Mouse (Mus musculus) forebrain, embryonic 12.5 days (tissue): ENCODE measurements around the gene Coro7. TPM values are rescaled to one million over a fixed set of nuclear protein-coding genes. Genes with fewer than 3 reads are reported as not detected.

Source experiments
- ATAC-seq: fragments of 200-750 bp; cut with Nextera tagmentation; 2 replicates; pipeline ENCODE4 v1.8.0; 2017; ENCODE audit warnings: moderate TSS enrichment; ENCODE audit not compliant: low FRiP score
- H3K27ac ChIP-seq: fragments of 300-500 bp; sonication (generic); 2 replicates; pipeline ENCODE4 v1.5.1; 2016; ENCODE audit warnings: mild to moderate bottlenecking
- H3K27me3 ChIP-seq: fragments of 300-500 bp; sonication (generic); 2 replicates; pipeline ENCODE4 v1.6.1; 2016; ENCODE audit warnings: mild to moderate bottlenecking
- H3K36me3 ChIP-seq: fragments of 300-500 bp; sonication (generic); replicated peaks from 2 replicates; pipeline ENCODE4 v1.6.1; 2016; ENCODE audit warnings: mild to moderate bottlenecking
- H3K4me1 ChIP-seq: fragments of 300-500 bp; sonication (generic); 2 replicates; pipeline ENCODE4 v1.6.1; 2016
- H3K4me2 ChIP-seq: fragments of 300-500 bp; sonication (generic); 2 replicates; pipeline ENCODE4 v1.6.1; 2016; ENCODE audit warnings: mild to moderate bottlenecking, moderate library complexity
- H3K4me3 ChIP-seq: fragments of 300-500 bp; sonication (generic); replicated peaks from 2 replicates; pipeline ENCODE4 v1.5.1; 2016; ENCODE audit warnings: mild to moderate bottlenecking
- H3K9ac ChIP-seq: fragments of 300-500 bp; sonication (generic); 2 replicates; pipeline ENCODE4 v1.6.1; 2016; ENCODE audit warnings: mild to moderate bottlenecking
- H3K9me3 ChIP-seq: fragments of 300-500 bp; sonication (generic); 2 replicates; pipeline ENCODE4 v1.6.1; 2016
- WGBS: fragments of 180-500 bp; shearing (Covaris S2); methylation state at CpG from one replicate; pipeline ENCODE4 v1.1.7; 2016; 5-methylcytosine and 5-hydroxymethylcytosine counted together
- polyA plus RNA-seq: library from polyadenylated mRNA; unstranded; fragments of >200 nt; fragmentation: Nextera tagmentation; extraction: Ambion mirVana; gene quantifications from 2 replicates; pipeline ENCODE4 v1.2.1, GENCODE M21; 2016

The Coro7 gene
- polyA plus RNA-seq, 1 experiment from 2014 or later, result 18.5 TPM

- peaks cover 14% of the 10 kb centered on the region for H3K4me1 ChIP-seq
These were observed 2.7 kb downstream of the Coro7 start for GRCm38 (mm10) chr16:4676836-4677235.

GRCm38 (mm10) chr16:4674091-4674490, 5.5 kb downstream of the Coro7 start:
- H3K36me3 ChIP-seq, result peaks cover 14% of the 10 kb centered on the region
- peaks cover 13% of the 10 kb centered on the region for H3K4me1 ChIP-seq
- no peak overlapping the region for H3K9ac ChIP-seq
- H3K27me3 ChIP-seq, result no peaks in the 10 kb centered on the region
- no peak overlapping the region for H3K4me3 ChIP-seq
- H3K4me2 ChIP-seq, result no peak overlapping the region
- no peak for ATAC-seq
- H3K27ac ChIP-seq, result no peak overlapping the region
- no peaks in the 10 kb centered on the region for H3K9me3 ChIP-seq
- 91% methylated on average over 4 of the region's 4 CpGs for WGBS

More at GRCm38 (mm10) chr16:4676836-4677235, 2.7 kb downstream of the Coro7 start:
- 90% methylated on average over 5 of the region's 5 CpGs for WGBS
- Histone ChIP-seq H3K4me2 (no peak overlapping the region), H3K9ac (no peak overlapping the region), H3K4me3 (no peak overlapping the region), H3K27ac (no peak overlapping the region), H3K9me3 (no peaks in the 10 kb centered on the region), H3K36me3 (0 out of 2 replicates have a peak, but pooled peaks cover 7% of the 10 kb centered on the region), H3K27me3 (no peaks in the 10 kb centered on the region)
- no peak for ATAC-seq

- WGBS, result 82% methylated on average over 5 of the region's 5 CpGs
- Histone ChIP-seq H3K9ac (no peak overlapping the region), H3K27me3 (no peaks in the 10 kb centered on the region), H3K4me3 (no peak overlapping the region), H3K4me2 (no peak overlapping the region), H3K36me3 (peaks cover 23% of the 10 kb centered on the region), H3K9me3 (no peaks in the 10 kb centered on the region), H3K27ac (no peak overlapping the region), H3K4me1 (no peaks in the 10 kb centered on the region)
- ATAC-seq, result no peak
These were observed 9.3 kb downstream of the Coro7 start for GRCm38 (mm10) chr16:4670317-4670716.

GRCm38 (mm10) chr16:4667190-4667808, 12.3 kb downstream of the Coro7 start:
- H3K9me3 ChIP-seq, result no peaks in the 10 kb centered on the region
- peaks cover 23% of the 10 kb centered on the region for H3K36me3 ChIP-seq
- no peak overlapping the region for H3K4me3 ChIP-seq
- peak; percentile 72 for ATAC-seq
- no peak overlapping the region for H3K9ac ChIP-seq
- no peak overlapping the region for H3K27ac ChIP-seq
- H3K27me3 ChIP-seq, result no peaks in the 10 kb centered on the region
- H3K4me2 ChIP-seq, result no peak overlapping the region
- no peaks in the 10 kb centered on the region for H3K4me1 ChIP-seq
- 30% methylated on average over 3 of the region's 3 CpGs for WGBS

GRCm38 (mm10) chr16:4665726-4666125, 13.9 kb downstream of the Coro7 start:
- H3K27ac ChIP-seq, result no peak overlapping the region
- 100% methylated on average over 2 of the region's 2 CpGs for WGBS
- H3K27me3 ChIP-seq, result no peaks in the 10 kb centered on the region
- H3K4me3 ChIP-seq, result no peak overlapping the region
- H3K9ac ChIP-seq, result no peak overlapping the region
- H3K9me3 ChIP-seq, result no peaks in the 10 kb centered on the region
- no peak overlapping the region for H3K4me2 ChIP-seq
- H3K4me1 ChIP-seq, result no peaks in the 10 kb centered on the region
- ATAC-seq, result no peak
- H3K36me3 ChIP-seq, result peaks cover 34% of the 10 kb centered on the region

GRCm38 (mm10) chr16:4663806-4664205, 15.8 kb downstream of the Coro7 start:
- H3K27ac ChIP-seq, result no peak overlapping the region
- H3K36me3 ChIP-seq, result peaks cover 30% of the 10 kb centered on the region
- no peak overlapping the region for H3K9ac ChIP-seq
- peaks cover 6% of the 10 kb centered on the region for H3K4me1 ChIP-seq
- no peaks in the 10 kb centered on the region for H3K27me3 ChIP-seq
- 90% methylated on average over 2 of the region's 2 CpGs for WGBS
- no peak overlapping the region for H3K4me2 ChIP-seq
- ATAC-seq, result no peak
- no peaks in the 10 kb centered on the region for H3K9me3 ChIP-seq
- H3K4me3 ChIP-seq, result no peak overlapping the region

GRCm38 (mm10) chr16:4661605-4662004, 18.0 kb downstream of the Coro7 start:
- H3K4me3 ChIP-seq, result no peak overlapping the region
- H3K27me3 ChIP-seq, result no peaks in the 10 kb centered on the region
- H3K27ac ChIP-seq, result no peak overlapping the region
- H3K4me2 ChIP-seq, result no peak overlapping the region
- H3K4me1 ChIP-seq, result peaks cover 11% of the 10 kb centered on the region
- H3K9me3 ChIP-seq, result no peaks in the 10 kb centered on the region
- WGBS, result 72% methylated on average over 2 of the region's 2 CpGs
- H3K36me3 ChIP-seq, result peaks cover 18% of the 10 kb centered on the region
- H3K9ac ChIP-seq, result no peak overlapping the region
- ATAC-seq, result no peak

- Histone ChIP-seq H3K9ac (0 out of 2 replicates have a peak overlapping the region, but pooled peaks have one; percentile 33), H3K4me2 (peak overlapping the region; percentile 34; the same call in 1 of the 2 replicates), H3K27ac (peak overlapping the region; percentile 74)
These were observed 20.3 kb downstream of the Coro7 start for GRCm38 (mm10) chr16:4659326-4659725.

GRCm38 (mm10) chr16:4658781-4659245, 20.8 kb downstream of the Coro7 start:
- Histone ChIP-seq H3K4me3 (no peak overlapping the region), H3K4me2 (peak overlapping the region; percentile 34; the same call in 1 of the 2 replicates), H3K36me3 (peaks cover 15% of the 10 kb centered on the region), H3K9ac (0 out of 2 replicates have a peak overlapping the region, but pooled peaks have one; percentile 33), H3K9me3 (no peaks in the 10 kb centered on the region), H3K27ac (peak overlapping the region; percentile 74), H3K4me1 (peaks cover 27% of the 10 kb centered on the region), H3K27me3 (no peaks in the 10 kb centered on the region)
- peak; percentile 61; the same call in 1 of the 2 replicates for ATAC-seq
- whole genome bisulfite sequencing, result 30% methylated on average over 11 of the region's 11 CpGs

More at GRCm38 (mm10) chr16:4659326-4659725, 20.3 kb downstream of the Coro7 start:
- no peaks in the 10 kb centered on the region for H3K27me3 ChIP-seq
- H3K4me3 ChIP-seq, result no peak overlapping the region
- no peaks in the 10 kb centered on the region for H3K9me3 ChIP-seq
- H3K36me3 ChIP-seq, result peaks cover 15% of the 10 kb centered on the region
- ATAC-seq, result peak; percentile 27; the same call in 1 of the 2 replicates
- H3K4me1 ChIP-seq, result peaks cover 27% of the 10 kb centered on the region
- WGBS, result 17% methylated on average over 2 of the region's 2 CpGs

GRCm38 (mm10) chr16:4656571-4657081, 23.0 kb downstream of the Coro7 start:
- no peak for ATAC-seq
- Histone ChIP-seq H3K4me1 (peaks cover 31% of the 10 kb centered on the region), H3K9ac (no peak overlapping the region), H3K4me3 (no peak overlapping the region), H3K27me3 (no peaks in the 10 kb centered on the region), H3K36me3 (peaks cover 24% of the 10 kb centered on the region), H3K4me2 (no peak overlapping the region), H3K27ac (no peak overlapping the region), H3K9me3 (no peaks in the 10 kb centered on the region)
- WGBS, result 61% methylated on average over 9 of the region's 9 CpGs

GRCm38 (mm10) chr16:4655764-4656570, 23.6 kb downstream of the Coro7 start:
- H3K4me1 ChIP-seq, result peaks cover 31% of the 10 kb centered on the region
- peaks cover 20% of the 10 kb centered on the region for H3K36me3 ChIP-seq
- no peak for ATAC-seq
- 32% methylated on average over 11 of the region's 11 CpGs for WGBS
- peak overlapping the region; percentile 17; the same call in 1 of the 2 replicates for H3K9ac ChIP-seq
- no peaks in the 10 kb centered on the region for H3K9me3 ChIP-seq
- peak overlapping the region; percentile 9; the same call in 1 of the 2 replicates for H3K27ac ChIP-seq
- no peaks in the 10 kb centered on the region for H3K27me3 ChIP-seq
- no peak overlapping the region for H3K4me2 ChIP-seq
- no peak overlapping the region for H3K4me3 ChIP-seq

- H3K4me3 ChIP-seq, result no peak overlapping the region
- peaks cover 15% of the 10 kb centered on the region for H3K36me3 ChIP-seq
- WGBS, result 76% methylated on average over 4 of the region's 4 CpGs
- H3K9ac ChIP-seq, result no peak overlapping the region
- H3K4me2 ChIP-seq, result no peak overlapping the region
- peaks cover 31% of the 10 kb centered on the region for H3K4me1 ChIP-seq
- no peak for ATAC-seq
- H3K27me3 ChIP-seq, result no peaks in the 10 kb centered on the region
- 0 out of 2 replicates have a peak overlapping the region, but pooled peaks have one; percentile 9 for H3K27ac ChIP-seq
- no peaks in the 10 kb centered on the region for H3K9me3 ChIP-seq
These were observed 24.3 kb downstream of the Coro7 start for GRCm38 (mm10) chr16:4655251-4655734.
